Mouse (Mus musculus): ENCODE measurements around the gene Lamb3. TPM values are rescaled to one million over a fixed set of nuclear protein-coding genes. Genes with fewer than 3 reads are reported as not detected.

Lamb3 gene
- polyA plus RNA-seq, 1 experiment from 2014 or later = 0.62 TPM

GRCm38 (mm10) chr1:193327686-193328085 is 120.2 kb downstream of the Lamb3 start:
- ATAC-seq (replicated peaks) = no peak
- 81% methylated on average over 5 of the region's 5 CpGs for WGBS
- H3K9ac ChIP-seq (replicated peaks) = no peak overlapping the region

GRCm38 (mm10) chr1:193329557-193329956 is 122.1 kb downstream of the Lamb3 start:
- ATAC-seq (replicated peaks) = 0 out of 2 replicates have a peak, but pooled peaks have one; percentile 1
- no peak overlapping the region for H3K4me3 ChIP-seq
- no peak overlapping the region for H3K9ac ChIP-seq (replicated peaks)
- no peak overlapping the region for H3K4me2 ChIP-seq (replicated peaks)
- H3K4me1 ChIP-seq = peaks cover 16% of the 10 kb centered on the region
- H3K9me3 ChIP-seq = no peaks in the 10 kb centered on the region
- no peak overlapping the region for H3K27ac ChIP-seq (replicated peaks)
- H3K27me3 ChIP-seq = no peaks in the 10 kb centered on the region
- 67% methylated on average over 9 of the region's 9 CpGs for WGBS
- H3K36me3 ChIP-seq = no peaks in the 10 kb centered on the region

More at GRCm38 (mm10) chr1:193327686-193328085, 120.2 kb downstream of the Lamb3 start:
- Histone ChIP-seq H3K4me3 (no peak overlapping the region), H3K27me3 (no peaks in the 10 kb centered on the region), H3K36me3 (no peaks in the 10 kb centered on the region), H3K9me3 (no peaks in the 10 kb centered on the region), H3K4me2 (replicated peaks) (no peak overlapping the region), H3K4me1 (peaks cover 13% of the 10 kb centered on the region), H3K27ac (replicated peaks) (no peak overlapping the region)

GRCm38 (mm10) chr1:193330172-193330571 is 122.7 kb downstream of the Lamb3 start:
- H3K9me3 ChIP-seq = no peaks in the 10 kb centered on the region
- 0 out of 2 replicates have a peak overlapping the region, but pooled peaks have one; percentile 39 for H3K27ac ChIP-seq (replicated peaks)
- H3K27me3 ChIP-seq = no peaks in the 10 kb centered on the region
- H3K4me1 ChIP-seq = peaks cover 19% of the 10 kb centered on the region
- peak; percentile 92 for ATAC-seq (replicated peaks)
- no peak overlapping the region; the same call in 1 of the 2 replicates for H3K9ac ChIP-seq (replicated peaks)
- H3K4me2 ChIP-seq (replicated peaks) = no peak overlapping the region
- H3K4me3 ChIP-seq = no peak overlapping the region
- no peaks in the 10 kb centered on the region for H3K36me3 ChIP-seq
- 21% methylated on average over 10 of the region's 10 CpGs for WGBS

GRCm38 (mm10) chr1:193330626-193331025 is 123.1 kb downstream of the Lamb3 start:
- WGBS = 80% methylated on average over 7 of the region's 7 CpGs
- ATAC-seq (replicated peaks) = peak; percentile 3; the same call in 1 of the 2 replicates

GRCm38 (mm10) chr1:193332018-193332417 is 124.5 kb downstream of the Lamb3 start:
- no peaks in the 10 kb centered on the region for H3K9me3 ChIP-seq
- H3K27ac ChIP-seq (replicated peaks) = no peak overlapping the region
- H3K4me2 ChIP-seq (replicated peaks) = no peak overlapping the region
- no peaks in the 10 kb centered on the region for H3K36me3 ChIP-seq
- no peak for ATAC-seq (replicated peaks)
- H3K27me3 ChIP-seq = no peaks in the 10 kb centered on the region
- peaks cover 24% of the 10 kb centered on the region for H3K4me1 ChIP-seq
- no peak overlapping the region for H3K9ac ChIP-seq (replicated peaks)
- H3K4me3 ChIP-seq = no peak overlapping the region
- WGBS = 87% methylated on average over 13 of the region's 13 CpGs

More at GRCm38 (mm10) chr1:193330626-193331025, 123.1 kb downstream of the Lamb3 start:
- Histone ChIP-seq H3K4me2 (replicated peaks) (no peak overlapping the region), H3K9me3 (no peaks in the 10 kb centered on the region), H3K27me3 (no peaks in the 10 kb centered on the region), H3K4me1 (peaks cover 19% of the 10 kb centered on the region), H3K27ac (replicated peaks) (0 out of 2 replicates have a peak overlapping the region, but pooled peaks have one; percentile 39), H3K4me3 (no peak overlapping the region), H3K9ac (replicated peaks) (no peak overlapping the region; the same call in 1 of the 2 replicates), H3K36me3 (no peaks in the 10 kb centered on the region)

GRCm38 (mm10) chr1:193332671-193333070 is 125.2 kb downstream of the Lamb3 start:
- H3K27ac ChIP-seq (replicated peaks) = no peak overlapping the region
- no peak for ATAC-seq (replicated peaks)
- H3K27me3 ChIP-seq = no peaks in the 10 kb centered on the region
- WGBS = 69% methylated on average over 1 of the region's 1 CpGs
- no peak overlapping the region for H3K4me2 ChIP-seq (replicated peaks)
- no peak overlapping the region for H3K4me3 ChIP-seq
- no peak overlapping the region for H3K9ac ChIP-seq (replicated peaks)
- no peaks in the 10 kb centered on the region for H3K9me3 ChIP-seq
- H3K4me1 ChIP-seq = peaks cover 24% of the 10 kb centered on the region
- H3K36me3 ChIP-seq = no peaks in the 10 kb centered on the region

- Histone ChIP-seq H3K4me1 (peaks cover 35% of the 10 kb centered on the region), H3K9ac (replicated peaks) (no peak overlapping the region), H3K27me3 (no peaks in the 10 kb centered on the region), H3K27ac (replicated peaks) (no peak overlapping the region), H3K4me3 (no peak overlapping the region), H3K9me3 (no peaks in the 10 kb centered on the region), H3K4me2 (replicated peaks) (no peak overlapping the region), H3K36me3 (no peaks in the 10 kb centered on the region)
- no peak for ATAC-seq (replicated peaks)
- 72% methylated on average over 3 of the region's 3 CpGs for WGBS
Observed at GRCm38 (mm10) chr1:193333776-193334175, 126.3 kb downstream of the Lamb3 start.

GRCm38 (mm10) chr1:193334546-193334945 is 127.0 kb downstream of the Lamb3 start:
- Histone ChIP-seq H3K9ac (replicated peaks) (no peak overlapping the region), H3K4me2 (replicated peaks) (no peak overlapping the region), H3K4me3 (no peak overlapping the region), H3K9me3 (no peaks in the 10 kb centered on the region), H3K27me3 (no peaks in the 10 kb centered on the region), H3K36me3 (no peaks in the 10 kb centered on the region), H3K4me1 (peaks cover 40% of the 10 kb centered on the region), H3K27ac (replicated peaks) (no peak overlapping the region)
- 74% methylated on average over 6 of the region's 6 CpGs for WGBS
- ATAC-seq (replicated peaks) = no peak

- no peaks in the 10 kb centered on the region for H3K36me3 ChIP-seq
- H3K4me3 ChIP-seq = no peak overlapping the region
- no peak overlapping the region for H3K27ac ChIP-seq (replicated peaks)
- H3K27me3 ChIP-seq = no peaks in the 10 kb centered on the region
- H3K4me2 ChIP-seq (replicated peaks) = no peak overlapping the region
- no peaks in the 10 kb centered on the region for H3K9me3 ChIP-seq
- no peak for ATAC-seq (replicated peaks)
- H3K4me1 ChIP-seq = peaks cover 30% of the 10 kb centered on the region
- no peak overlapping the region for H3K9ac ChIP-seq (replicated peaks)
- 72% methylated on average over 7 of the region's 7 CpGs for WGBS
Observed at GRCm38 (mm10) chr1:193336122-193337017, 128.9 kb downstream of the Lamb3 start.

GRCm38 (mm10) chr1:193337018-193337321 is 129.5 kb downstream of the Lamb3 start:
- no peak overlapping the region for H3K4me2 ChIP-seq (replicated peaks)
- no peak overlapping the region for H3K9ac ChIP-seq (replicated peaks)
- ATAC-seq (replicated peaks) = no peak
- H3K4me1 ChIP-seq = peaks cover 30% of the 10 kb centered on the region
- H3K9me3 ChIP-seq = no peaks in the 10 kb centered on the region
- no peak overlapping the region for H3K27ac ChIP-seq (replicated peaks)
- no peak overlapping the region for H3K4me3 ChIP-seq
- no peaks in the 10 kb centered on the region for H3K27me3 ChIP-seq
- WGBS = 82% methylated on average over 9 of the region's 9 CpGs
- H3K36me3 ChIP-seq = no peaks in the 10 kb centered on the region

- Histone ChIP-seq H3K27ac (replicated peaks) (peak overlapping the region; percentile 77), H3K9me3 (no peaks in the 10 kb centered on the region), H3K9ac (replicated peaks) (no peak overlapping the region), H3K4me2 (replicated peaks) (no peak overlapping the region), H3K4me3 (no peak overlapping the region), H3K36me3 (no peaks in the 10 kb centered on the region), H3K4me1 (peaks cover 30% of the 10 kb centered on the region), H3K27me3 (no peaks in the 10 kb centered on the region)
- whole genome bisulfite sequencing = 57% methylated on average over 4 of the region's 4 CpGs
- peak; percentile 14; the same call in 1 of the 2 replicates for ATAC-seq (replicated peaks)
Observed at GRCm38 (mm10) chr1:193337787-193338310, 130.3 kb downstream of the Lamb3 start.

- H3K9ac ChIP-seq (replicated peaks) = no peak overlapping the region
- H3K9me3 ChIP-seq = no peaks in the 10 kb centered on the region
- no peak overlapping the region for H3K4me2 ChIP-seq (replicated peaks)
- ATAC-seq (replicated peaks) = peak; percentile 80
- no peaks in the 10 kb centered on the region for H3K36me3 ChIP-seq
- no peaks in the 10 kb centered on the region for H3K27me3 ChIP-seq
- peak overlapping the region; percentile 77 for H3K27ac ChIP-seq (replicated peaks)
- H3K4me3 ChIP-seq = no peak overlapping the region
- 65% methylated on average over 9 of the region's 9 CpGs for WGBS
- peaks cover 30% of the 10 kb centered on the region for H3K4me1 ChIP-seq
Observed at GRCm38 (mm10) chr1:193338363-193338995, 131.0 kb downstream of the Lamb3 start.

Measured in forebrain, embryonic 15.5 days (tissue).